Mouse (Mus musculus) cerebellum, adult 2 months (tissue): ENCODE data around the gene Bbs9.

Experiments used
- CTCF ChIP-seq: fragments of 200-500 bp; IDR thresholded peaks from 2 replicates; pipeline ENCODE4 v1.5.1; 2011; ENCODE audit warnings: low read depth, mild to moderate bottlenecking, control low read depth, low read length, moderate library complexity, borderline replicate concordance; ENCODE audit not compliant: insufficient read depth
- POLR2A ChIP-seq: fragments of 200-500 bp; IDR thresholded peaks from 2 replicates; pipeline ENCODE4 v1.6.1; 2011; ENCODE audit warnings: low read length, control low read depth, borderline replicate concordance; ENCODE audit not compliant: insufficient read depth

DNA sequence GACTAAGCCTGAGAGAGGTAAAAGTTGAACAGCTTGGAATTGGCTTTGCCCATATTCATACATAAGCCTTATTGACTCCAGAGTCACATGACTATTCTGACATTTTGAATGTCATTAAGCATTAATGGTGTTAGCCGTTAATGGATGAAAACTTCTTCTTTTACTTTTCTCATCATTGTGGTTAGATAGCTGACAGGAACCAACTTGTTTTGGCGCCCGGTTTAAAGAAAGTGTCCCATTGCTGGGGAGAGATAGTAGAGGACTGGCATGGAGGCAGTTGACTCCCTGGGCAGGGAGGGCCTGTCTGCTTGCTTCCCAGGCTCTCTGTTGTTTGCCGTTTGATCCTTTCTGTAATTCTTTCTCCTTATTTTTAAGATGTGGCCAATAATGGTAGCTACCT lies 312.9 kb downstream of the Bbs9 start:
- no peak for TF ChIP-seq POLR2A
- no peak for TF ChIP-seq CTCF
